Mouse (Mus musculus) ES-E14 (cell line): ENCODE results near the gene Tff1. TPM values are rescaled to one million over a fixed set of nuclear protein-coding genes. Genes with fewer than 3 reads are reported as not detected.

Experiments
- DNase-seq: peaks from one replicate; pipeline ENCODE4 v3.0.0-alpha.2; 2013; ENCODE audit warnings: low read depth, low spot score
- H3K27ac ChIP-seq: 2 replicates; pipeline ENCODE4 v1.5.1; 2012; ENCODE audit warnings: low read depth, mild to moderate bottlenecking, low read length, moderate library complexity, mixed read lengths; ENCODE audit not compliant: poor library complexity, insufficient read depth, severe bottlenecking
- H3K36me3 ChIP-seq: 2 replicates; pipeline ENCODE4 v1.6.1; 2012; ENCODE audit warnings: mild to moderate bottlenecking, low read length, moderate library complexity, mixed read lengths; ENCODE audit not compliant: control insufficient read depth, poor library complexity, insufficient read depth, severe bottlenecking
- H3K4me1 ChIP-seq, 2 experiments: fragments of 150-350 bp in 1 of 2; sonication (generic) in 1 of 2; 2 replicates each; pipeline ENCODE4 v1.6.1; 2012; ENCODE audit warnings: low read length in 2 of 2, mild to moderate bottlenecking in 1 of 2, mixed read lengths in 1 of 2; ENCODE audit not compliant: control insufficient read depth in 2 of 2, insufficient read depth in 2 of 2, poor library complexity in 1 of 2
- H3K4me3 ChIP-seq, 2 experiments: fragments of 150-350 bp in 1 of 2; sonication (generic) in 1 of 2; 2 replicates each; pipeline ENCODE4 v1.5.1; 2012; ENCODE audit warnings: low read length in 2 of 2, low read depth in 1 of 2, mild to moderate bottlenecking in 1 of 2, mixed read lengths in 1 of 2; ENCODE audit not compliant: insufficient read depth in 1 of 2, poor library complexity in 1 of 2, severe bottlenecking in 1 of 2
- H3K9ac ChIP-seq: 2 replicates; pipeline ENCODE4 v1.6.1; 2012; ENCODE audit warnings: low read depth, mild to moderate bottlenecking, low read length, mixed read lengths; ENCODE audit not compliant: poor library complexity, insufficient read depth, severe bottlenecking
- H3K9me3 ChIP-seq: fragments of 150-350 bp; sonication (generic); 2 replicates; pipeline ENCODE4 v1.6.1; 2012; ENCODE audit warnings: low read depth, mild to moderate bottlenecking, low read length; ENCODE audit not compliant: control insufficient read depth, insufficient read depth
- HCFC1 ChIP-seq: IDR thresholded peaks from 2 replicates; pipeline ENCODE4 v1.6.1; 2012; ENCODE audit warnings: low read length, inconsistent platforms, borderline replicate concordance; ENCODE audit not compliant: insufficient read depth
- in situ Hi-C, 2 experiments: fragments of 600-800 bp; cut with MboI; formaldehyde crosslinking; loops; one replicate each; pipeline ENCODE4 v1.15.1; 2025; ENCODE audit warnings: low sequenced_read_pairs in 2 of 2, inconsistent platforms in 1 of 2; ENCODE audit not compliant: unreplicated experiment in 2 of 2
- total RNA-seq: library from RNA; depleted of rRNA; stranded (reverse); fragments of 300-350 nt; gene quantifications from 2 replicates; pipeline ENCODE4 v1.2.3, GENCODE M21; 2012; rRNA removed

Tff1 gene
- total RNA-seq, 1 experiment: not detected

DNA sequence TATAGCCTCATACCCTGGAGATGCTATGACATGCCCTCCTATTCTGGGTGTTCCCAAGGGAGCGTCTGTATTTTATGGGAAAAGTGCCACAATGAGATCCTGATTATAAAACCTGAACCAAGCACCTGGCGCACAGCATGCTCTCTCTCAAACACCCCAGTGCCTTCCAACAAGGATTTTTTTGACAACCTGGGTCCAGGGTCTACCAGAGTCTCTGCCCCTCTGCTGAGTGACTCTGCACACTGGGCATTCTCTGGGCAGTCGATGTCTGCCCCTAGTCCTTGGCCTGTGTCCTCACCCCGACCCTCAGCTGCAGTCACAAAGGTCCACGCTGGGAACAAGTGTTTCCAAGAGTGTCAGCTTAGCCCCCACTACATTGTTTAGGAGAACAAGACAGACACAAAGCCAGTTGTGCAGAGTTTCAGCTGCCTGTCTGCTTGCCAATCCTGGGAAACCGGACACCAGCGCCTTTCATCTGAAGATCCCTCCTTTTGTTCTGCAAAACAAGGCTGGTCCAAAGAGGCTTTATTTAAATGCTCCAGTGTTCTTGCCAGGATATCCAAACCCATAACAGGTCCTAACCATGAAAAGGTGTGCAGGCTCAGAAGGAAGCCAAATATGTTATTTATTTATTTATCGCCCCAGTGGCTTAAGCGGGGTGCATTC is 51.8 kb downstream of the Tff1 start:
- Histone ChIP-seq H3K9ac (no peak overlapping the region), H3K36me3 (peaks cover 12% of the 10 kb centered on the region; the same call in 1 of the 2 replicates), H3K4me3 (peak overlapping the region in 1 of 2 experiments; percentile 34; a peak in 1 of 4 replicates), H3K27ac (peak overlapping the region; percentile 76), H3K4me1 (peaks cover 13 to 42% of the 10 kb centered on the region in 2 experiments), H3K9me3 (no peaks in the 10 kb centered on the region)
- peak; percentile 47 for DNase-seq
- in situ Hi-C loops: loop anchor here in 1 of 2 experiments (10.0 kb wide), 1 partner anchor 89 kb away; no protein-coding TSS in a partner anchor
- no peak for TF ChIP-seq HCFC1

Other genes starting within 250 kb of the Tff1 start
- gene Umodl1, start 210.6 kb downstream of the Tff1 start, total RNA-seq: not detected in 2 replicates
- gene Abcg1, start 107.6 kb downstream of the Tff1 start, total RNA-seq: 9.3 and 33.4 TPM in 2 replicates
- not detected in 2 replicates for gene Tff3, start 35.6 kb downstream of the Tff1 start, total RNA-seq
- gene Tff2, start 21.0 kb downstream of the Tff1 start, total RNA-seq: not detected in 2 replicates
- 0.36 and 0.37 TPM in 2 replicates for gene Tmprss3, start 33.7 kb upstream of the Tff1 start, total RNA-seq
- 6.7 and 11.2 TPM in 2 replicates for gene Ubash3a, start 42.6 kb upstream of the Tff1 start, total RNA-seq
- 1.4 and 1.9 TPM in 2 replicates for gene Rsph1, start 112.1 kb upstream of the Tff1 start, total RNA-seq
- gene Slc37a1, start 121.5 kb upstream of the Tff1 start, total RNA-seq: 37.5 and 64.8 TPM in 2 replicates
- gene Pde9a, start 220.9 kb upstream of the Tff1 start, total RNA-seq: 3.9 and 6.9 TPM in 2 replicates